Mouse (Mus musculus) myocyte (in vitro differentiated cells): Measurements from ENCODE around the gene Cdc34. TPM values are rescaled to one million over a fixed set of nuclear protein-coding genes. Genes with fewer than 3 reads are reported as not detected.

ENCODE experiments used
- H3K27me3 ChIP-seq: one replicate; pipeline ENCODE4 v1.6.1; 2011; ENCODE audit not compliant: control insufficient read depth, insufficient read depth, insufficient read length
- H3K36me3 ChIP-seq: one replicate; pipeline ENCODE4 v1.6.1; 2011; ENCODE audit not compliant: control insufficient read depth, insufficient read depth
- H3K4me2 ChIP-seq: one replicate; pipeline ENCODE4 v1.6.1; 2011; ENCODE audit warnings: low read depth, control low read depth
- H3K4me3 ChIP-seq: one replicate; pipeline ENCODE4 v1.5.1; 2011; ENCODE audit warnings: mild to moderate bottlenecking, control low read depth, moderate library complexity
- H3K79me2 ChIP-seq: one replicate; pipeline ENCODE4 v1.6.1; 2011; ENCODE audit not compliant: control insufficient read depth, insufficient read depth
- H3ac ChIP-seq: one replicate; pipeline ENCODE4 v1.6.1; 2011; ENCODE audit not compliant: control insufficient read depth, insufficient read length
- CEBPB ChIP-seq: IDR thresholded peaks from 2 replicates; pipeline ENCODE4 v1.6.1; 2011; ENCODE audit warnings: mild to moderate bottlenecking, moderate library complexity; ENCODE audit not compliant: poor library complexity, insufficient read depth, severe bottlenecking
- E2F4 ChIP-seq: IDR thresholded peaks from one replicate; pipeline ENCODE4 v1.6.1; 2011; ENCODE audit warnings: mild to moderate bottlenecking, control low read depth, moderate library complexity; ENCODE audit not compliant: insufficient read depth
- MAX ChIP-seq: IDR thresholded peaks from one replicate; pipeline ENCODE4 v1.6.1; 2011; ENCODE audit warnings: low read depth, mild to moderate bottlenecking, control low read depth
- MYOD1 ChIP-seq, 3 experiments: IDR thresholded peaks; one replicate each; pipeline ENCODE4 v1.6.1; 2011; ENCODE audit warnings: control low read depth in 2 of 3, low read depth in 2 of 3, mild to moderate bottlenecking in 2 of 3, moderate library complexity in 1 of 3; ENCODE audit not compliant: insufficient read length in 2 of 3, control insufficient read depth in 1 of 3
- MYOG ChIP-seq, 3 experiments: IDR thresholded peaks; one replicate each; pipeline ENCODE4 v1.6.1; 2011; ENCODE audit warnings: control low read depth in 2 of 3, low read depth in 2 of 3, mild to moderate bottlenecking in 2 of 3; ENCODE audit not compliant: insufficient read length in 2 of 3, control insufficient read depth in 1 of 3, insufficient read depth in 1 of 3
- POLR2A ChIP-seq: IDR thresholded peaks from one replicate; pipeline ENCODE4 v1.6.1; 2011; ENCODE audit warnings: low read depth, mild to moderate bottlenecking, control low read depth, moderate library complexity; ENCODE audit not compliant: insufficient read length
- POLR2AphosphoS2 ChIP-seq: IDR thresholded peaks from one replicate; pipeline ENCODE4 v1.6.1; 2011; ENCODE audit warnings: low read depth, control low read depth; ENCODE audit not compliant: insufficient read length
- REST ChIP-seq: IDR thresholded peaks from one replicate; pipeline ENCODE4 v1.6.1; 2011; ENCODE audit warnings: mild to moderate bottlenecking, control low read depth, moderate library complexity; ENCODE audit not compliant: insufficient read depth, insufficient read length
- SRF ChIP-seq: IDR thresholded peaks from one replicate; pipeline ENCODE4 v1.6.1; 2011; ENCODE audit warnings: low read depth; ENCODE audit not compliant: control insufficient read depth, insufficient read length
- TCF12 ChIP-seq: IDR thresholded peaks from one replicate; pipeline ENCODE4 v1.6.1; 2011; ENCODE audit warnings: mild to moderate bottlenecking, control low read depth; ENCODE audit not compliant: poor library complexity, insufficient read depth, severe bottlenecking
- TCF3 ChIP-seq: IDR thresholded peaks from one replicate; pipeline ENCODE4 v1.6.1; 2011; ENCODE audit warnings: low read depth, control low read depth; ENCODE audit not compliant: insufficient read length
- USF1 ChIP-seq: IDR thresholded peaks from one replicate; pipeline ENCODE4 v1.6.1; 2011; ENCODE audit warnings: low read depth, mild to moderate bottlenecking, control low read depth, moderate library complexity
- polyA plus RNA-seq: library from polyadenylated mRNA; unstranded; fragments of >200 nt; fragmentation: generic; extraction: Trizol; gene quantifications from one replicate; pipeline ENCODE4 v1.2.1, GENCODE M21; 2012; ENCODE audit warnings: missing spikeins

Cdc34 gene
- polyA plus RNA-seq, 1 experiment, result 299 TPM

GRCm38 (mm10) chr10:79705951-79706350, 24.0 kb downstream of the Cdc34 start:
- no peaks in the 10 kb centered on the region for H3K27me3 ChIP-seq
- H3K79me2 ChIP-seq, result peaks cover 47% of the 10 kb centered on the region
- no peak for TF ChIP-seq USF1
- TF ChIP-seq SRF, result no peak
- TF ChIP-seq MYOD1 (IDR thresholded peaks at IDR 0.05; ENCODE audit: control insufficient read depth in 1 of 3, insufficient read length in 2 of 3, low read depth in 2 of 3), result peak; percentile 15 to 93 (median 86)
- no peak for TF ChIP-seq CEBPB
- no peak for TF ChIP-seq REST
- TF ChIP-seq POLR2AphosphoS2, result no peak
- TF ChIP-seq TCF12, result no peak
- TF ChIP-seq MYOG (IDR thresholded peaks at IDR 0.05; ENCODE audit: control insufficient read depth in 1 of 3, insufficient read depth in 1 of 3, insufficient read length in 2 of 3, low read depth in 2 of 3), result peak; percentile 45 to 92 (median 67)
- TF ChIP-seq POLR2A, result peak; percentile 9
- H3K4me2 ChIP-seq, result peak overlapping the region; percentile 96
- peak overlapping the region; percentile 93 for H3K4me3 ChIP-seq
- H3K36me3 ChIP-seq, result peaks cover 11% of the 10 kb centered on the region
- no peak overlapping the region for H3ac ChIP-seq

GRCm38 (mm10) chr10:79706406-79707094, 24.6 kb downstream of the Cdc34 start:
- H3K4me2 ChIP-seq, result peak overlapping the region; percentile 96
- no peaks in the 10 kb centered on the region for H3K27me3 ChIP-seq
- TF ChIP-seq POLR2A (peak; percentile 2), CEBPB (no peak)
- peaks cover 47% of the 10 kb centered on the region for H3K79me2 ChIP-seq
- H3ac ChIP-seq, result no peak overlapping the region
- peaks cover 12% of the 10 kb centered on the region for H3K36me3 ChIP-seq
- peak overlapping the region; percentile 93 for H3K4me3 ChIP-seq

GRCm38 (mm10) chr10:79707162-79707561, 25.2 kb downstream of the Cdc34 start:
- TF ChIP-seq MAX, result no peak
- no peak for TF ChIP-seq REST
- no peak for TF ChIP-seq SRF
- no peak for TF ChIP-seq E2F4
- no peak for TF ChIP-seq POLR2A
- peak in 1 of 3 experiments; percentile 69 for TF ChIP-seq MYOD1 (IDR thresholded peaks at IDR 0.05; ENCODE audit: control insufficient read depth in 1 of 3, insufficient read length in 2 of 3, low read depth in 2 of 3)
- no peak for TF ChIP-seq POLR2AphosphoS2
- TF ChIP-seq TCF12, result no peak
- TF ChIP-seq CEBPB, result no peak
- no peak for TF ChIP-seq TCF3
- TF ChIP-seq USF1, result no peak
- peak in 1 of 3 experiments; percentile 89 for TF ChIP-seq MYOG (IDR thresholded peaks at IDR 0.05; ENCODE audit: control insufficient read depth in 1 of 3, insufficient read depth in 1 of 3, insufficient read length in 2 of 3, low read depth in 2 of 3)
- Histone ChIP-seq H3K4me3 (peak overlapping the region; percentile 93), H3K36me3 (peaks cover 18% of the 10 kb centered on the region), H3K27me3 (no peaks in the 10 kb centered on the region), H3K79me2 (peaks cover 47% of the 10 kb centered on the region), H3K4me2 (peak overlapping the region; percentile 96), H3ac (no peak overlapping the region)

- Histone ChIP-seq H3K4me2 (peak overlapping the region; percentile 96), H3ac (no peak overlapping the region), H3K4me3 (peak overlapping the region; percentile 93), H3K27me3 (no peaks in the 10 kb centered on the region), H3K79me2 (peaks cover 47% of the 10 kb centered on the region), H3K36me3 (peaks cover 18% of the 10 kb centered on the region)
- TF ChIP-seq REST (no peak), MAX (no peak), TCF12 (no peak), E2F4 (no peak), POLR2AphosphoS2 (peak; percentile 21), POLR2A (no peak), MYOG (IDR thresholded peaks at IDR 0.05; ENCODE audit: control insufficient read depth in 1 of 3, insufficient read depth in 1 of 3, insufficient read length in 2 of 3, low read depth in 2 of 3) (no peak), CEBPB (no peak)
These were observed 25.8 kb downstream of the Cdc34 start for GRCm38 (mm10) chr10:79707759-79708158.

GRCm38 (mm10) chr10:79708668-79709067, 26.7 kb downstream of the Cdc34 start:
- H3K27me3 ChIP-seq, result no peaks in the 10 kb centered on the region
- TF ChIP-seq MAX, result no peak
- TF ChIP-seq E2F4, result no peak
- no peak for TF ChIP-seq REST
- no peak for TF ChIP-seq USF1
- no peak for TF ChIP-seq TCF12
- TF ChIP-seq MYOG (IDR thresholded peaks at IDR 0.05; ENCODE audit: control insufficient read depth in 1 of 3, insufficient read depth in 1 of 3, insufficient read length in 2 of 3, low read depth in 2 of 3), result peak in 2 of 3 experiments; percentile 89 to 93
- TF ChIP-seq CEBPB, result no peak
- TF ChIP-seq POLR2A, result no peak
- TF ChIP-seq TCF3, result no peak
- peak in 2 of 3 experiments; percentile 63 to 84 for TF ChIP-seq MYOD1 (IDR thresholded peaks at IDR 0.05; ENCODE audit: control insufficient read depth in 1 of 3, insufficient read length in 2 of 3, low read depth in 2 of 3)
- peak; percentile 52 for TF ChIP-seq POLR2AphosphoS2
- TF ChIP-seq SRF, result no peak
- H3K4me3 ChIP-seq, result no peak overlapping the region
- H3K36me3 ChIP-seq, result peaks cover 18% of the 10 kb centered on the region
- peak overlapping the region; percentile 30 for H3K4me2 ChIP-seq
- no peak overlapping the region for H3ac ChIP-seq
- H3K79me2 ChIP-seq, result peaks cover 47% of the 10 kb centered on the region
